Mouse (Mus musculus) heart, embryonic 14.5 days (tissue): ENCODE data around the gene Olfr854. TPM values are rescaled to one million over a fixed set of nuclear protein-coding genes. Genes with fewer than 3 reads are reported as not detected.

Source experiments
- ATAC-seq: fragments of 200-750 bp; cut with Nextera tagmentation; 2 replicates; pipeline ENCODE4 v1.8.0; 2017; ENCODE audit warnings: low read depth, moderate TSS enrichment; ENCODE audit not compliant: insufficient number of reproducible peaks, insufficient read depth, low FRiP score
- H3K27ac ChIP-seq, 2 experiments: fragments of 200-500 bp in 1 of 2; fragments of 300-500 bp in 1 of 2; sonication (generic) in 1 of 2; replicated peaks in 1 of 2; 2 replicates each; pipeline ENCODE4 v1.5.1; 2012 to 2014; ENCODE audit warnings: low read depth in 2 of 2, low read length in 2 of 2, control low read depth in 1 of 2, mild to moderate bottlenecking in 1 of 2, mixed read lengths in 1 of 2; ENCODE audit not compliant: control insufficient read depth in 1 of 2, insufficient read depth in 1 of 2
- H3K27me3 ChIP-seq: fragments of 300-500 bp; sonication (generic); 2 replicates; pipeline ENCODE4 v1.6.1; 2014; ENCODE audit warnings: mild to moderate bottlenecking, low read length, control low read depth; ENCODE audit not compliant: control insufficient read depth, insufficient read depth
- H3K36me3 ChIP-seq: fragments of 300-500 bp; sonication (generic); 2 replicates; pipeline ENCODE4 v1.6.1; 2014; ENCODE audit warnings: mild to moderate bottlenecking, control low read depth, low read length, mixed read lengths; ENCODE audit not compliant: control insufficient read depth, insufficient read depth
- H3K4me1 ChIP-seq, 2 experiments: fragments of 200-500 bp in 1 of 2; fragments of 300-500 bp in 1 of 2; sonication (generic) in 1 of 2; 2 replicates each; pipeline ENCODE4 v1.6.1; 2012 to 2014; ENCODE audit warnings: low read length in 2 of 2, control low read depth in 1 of 2, mixed read lengths in 1 of 2; ENCODE audit not compliant: control insufficient read depth in 2 of 2, insufficient read depth in 2 of 2
- H3K4me2 ChIP-seq: fragments of 300-500 bp; sonication (generic); 2 replicates; pipeline ENCODE4 v1.6.1; 2014; ENCODE audit warnings: mild to moderate bottlenecking, low read length
- H3K4me3 ChIP-seq, 2 experiments: fragments of 200-500 bp in 1 of 2; fragments of 300-500 bp in 1 of 2; sonication (generic) in 1 of 2; 2 replicates each; pipeline ENCODE4 v1.5.1; 2012 to 2014; ENCODE audit warnings: low read length in 2 of 2, mild to moderate bottlenecking in 2 of 2, control low read depth in 1 of 2, low read depth in 1 of 2, moderate library complexity in 1 of 2; ENCODE audit not compliant: control insufficient read depth in 1 of 2, insufficient read depth in 1 of 2
- H3K9ac ChIP-seq: fragments of 300-500 bp; sonication (generic); 2 replicates; pipeline ENCODE4 v1.6.1; 2014; ENCODE audit warnings: mild to moderate bottlenecking, low read length
- H3K9me3 ChIP-seq: fragments of 300-500 bp; sonication (generic); 2 replicates; pipeline ENCODE4 v1.6.1; 2016; ENCODE audit warnings: low read length, control low read depth; ENCODE audit not compliant: control insufficient read depth
- WGBS: fragments of 180-500 bp; shearing (Covaris S2); extraction: QIAGEN DNeasy Blood & Tissue Kit; methylation state at CpG from one replicate; pipeline ENCODE4 v1.1.7; 2014; 5-methylcytosine and 5-hydroxymethylcytosine counted together
- polyA plus RNA-seq: library from polyadenylated mRNA; unstranded; fragments of >200 nt; fragmentation: Nextera tagmentation; extraction: Ambion mirVana; gene quantifications from 2 replicates; pipeline ENCODE4 v1.2.1, GENCODE M21; 2014

Olfr854 gene
- not detected in 2 replicates for polyA plus RNA-seq

DNA sequence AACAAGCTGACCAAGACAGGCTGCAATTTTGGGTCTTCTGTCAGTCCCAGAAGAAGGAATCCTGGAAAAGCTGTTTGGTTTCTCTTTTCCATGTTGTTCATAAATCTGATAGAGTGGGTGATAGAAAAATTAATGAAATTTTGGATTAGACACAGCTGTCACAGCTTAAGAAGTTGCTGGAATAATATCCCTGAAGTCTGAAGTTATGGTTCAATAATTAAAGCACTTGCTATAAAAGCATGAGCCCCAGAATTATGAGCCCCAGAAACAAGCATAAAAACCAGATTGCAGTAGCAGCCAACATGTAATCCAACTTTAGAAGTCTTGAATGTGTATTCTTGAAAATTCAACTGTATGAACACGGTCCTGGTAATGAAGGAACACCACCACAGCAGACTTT, at the start of gene Olfr854:
Gene Olfr854 (minus strand): TSS at position 101 of the 400 bp plus-strand sequence.
- H3K9ac ChIP-seq: no peak within 1 kb of the TSS
- H3K36me3 ChIP-seq: no peaks in the 10 kb centered on the region
- 61% methylated on average over 1 of the region's 1 CpGs for WGBS
- no peaks in the 10 kb centered on the region for H3K4me1 ChIP-seq
- H3K9me3 ChIP-seq: 0 out of 2 replicates have a peak, but pooled peaks cover 8% of the 10 kb centered on the region
- H3K4me2 ChIP-seq: no peak within 1 kb of the TSS
- no peaks in the 10 kb centered on the region for H3K27me3 ChIP-seq
- no peak within 1 kb of the TSS for H3K4me3 ChIP-seq
- H3K27ac ChIP-seq: no peak within 1 kb of the TSS
- ATAC-seq: no peak

DNA sequence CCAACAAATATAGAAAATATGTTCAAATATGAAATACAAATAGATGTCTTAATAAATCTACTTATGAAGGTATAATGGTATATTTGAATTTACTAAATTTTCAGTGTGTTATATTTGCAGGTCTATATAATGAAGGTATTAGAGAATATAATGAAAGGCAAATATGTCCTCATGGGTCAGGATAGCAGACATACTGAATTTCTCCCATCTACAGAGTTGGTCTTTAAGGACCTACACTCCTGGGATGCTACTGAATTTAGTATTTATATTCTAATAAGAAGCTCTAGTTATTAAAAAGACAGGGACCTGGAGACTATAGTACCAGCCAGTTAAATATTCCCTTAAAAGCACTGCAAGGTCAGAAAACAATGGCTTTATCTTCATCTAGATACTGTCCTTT, 15.1 kb upstream of the Olfr854 start, which contains the start of gene Olfr855:
Gene Olfr855 (plus strand): TSS at position 301 of the 400 bp plus-strand sequence.
- Histone ChIP-seq H3K9ac (no peak within 1 kb of the TSS), H3K27me3 (no peaks in the 10 kb centered on the region), H3K4me2 (no peak within 1 kb of the TSS), H3K4me3 (no peak within 1 kb of the TSS), H3K4me1 (no peaks in the 10 kb centered on the region), H3K9me3 (0 out of 2 replicates have a peak, but pooled peaks cover 4% of the 10 kb centered on the region), H3K27ac (no peak within 1 kb of the TSS), H3K36me3 (no peaks in the 10 kb centered on the region)
- no peak for ATAC-seq

DNA sequence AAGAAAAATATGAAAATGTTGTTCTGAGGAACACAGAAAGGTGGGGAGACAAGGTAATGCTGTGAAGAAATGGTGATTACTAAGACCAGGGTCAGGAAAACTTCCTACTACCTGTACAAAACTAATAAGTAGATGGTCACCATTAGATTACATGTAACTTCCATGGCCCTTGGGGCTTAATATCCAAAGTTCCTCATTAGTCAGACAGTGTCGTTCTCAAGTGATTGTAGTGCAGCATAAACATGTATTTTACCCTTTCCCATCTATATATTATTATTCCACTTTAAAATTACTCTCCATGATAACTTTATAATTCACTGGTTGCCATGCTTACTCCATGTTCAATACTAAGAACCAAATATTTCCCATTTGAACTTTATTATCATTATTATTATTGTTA, 26.2 kb downstream of the Olfr854 start, which contains the start of gene Olfr853:
Gene Olfr853 (minus strand): TSS at position 101 of the 400 bp plus-strand sequence.
- H3K4me3 ChIP-seq: no peak within 1 kb of the TSS
- no peaks in the 10 kb centered on the region for H3K9me3 ChIP-seq
- no peaks in the 10 kb centered on the region for H3K27me3 ChIP-seq
- no peak within 1 kb of the TSS for H3K27ac ChIP-seq
- H3K4me2 ChIP-seq: no peak within 1 kb of the TSS
- WGBS: 73% methylated on average over 1 of the region's 1 CpGs
- no peak within 1 kb of the TSS for H3K9ac ChIP-seq
- H3K36me3 ChIP-seq: no peaks in the 10 kb centered on the region
- ATAC-seq: no peak
- H3K4me1 ChIP-seq: no peaks in the 10 kb centered on the region

Other genes starting within 250 kb of the Olfr854 start
- not detected in 2 replicates for gene Olfr845, start 230.9 kb downstream of the Olfr854 start, polyA plus RNA-seq
- not detected in 2 replicates for gene Olfr846, start 203.4 kb downstream of the Olfr854 start, polyA plus RNA-seq
- not detected in 2 replicates for gene Olfr847, start 188.7 kb downstream of the Olfr854 start, polyA plus RNA-seq
- gene Olfr849, start 127.1 kb downstream of the Olfr854 start, polyA plus RNA-seq: not detected in 2 replicates
- not detected in 2 replicates for gene Olfr850, start 89.1 kb downstream of the Olfr854 start, polyA plus RNA-seq
- not detected in 2 replicates for gene Olfr851, start 74.1 kb downstream of the Olfr854 start, polyA plus RNA-seq
- not detected in 2 replicates for gene Olfr853, start 26.3 kb downstream of the Olfr854 start, polyA plus RNA-seq
- not detected in 2 replicates for gene Olfr855, start 15.2 kb upstream of the Olfr854 start, polyA plus RNA-seq
- gene Zfp317, start 54.7 kb upstream of the Olfr854 start, polyA plus RNA-seq: 20.6 and 21.0 TPM in 2 replicates
- gene Olfr857, start 142.1 kb upstream of the Olfr854 start, polyA plus RNA-seq: not detected in 2 replicates
- not detected in 2 replicates for gene Olfr58, start 212.9 kb upstream of the Olfr854 start, polyA plus RNA-seq
- gene Olfr859, start 237.5 kb upstream of the Olfr854 start, polyA plus RNA-seq: not detected in 2 replicates